Mouse (Mus musculus) ES-E14 (cell line): ENCODE measurements around the gene Adora1. TPM values are rescaled to one million over a fixed set of nuclear protein-coding genes. Genes with fewer than 3 reads are reported as not detected.

Experiments
- DNase-seq: peaks from one replicate; pipeline ENCODE4 v3.0.0-alpha.2; 2013; ENCODE audit warnings: low read depth, low spot score
- H3K27ac ChIP-seq: 2 replicates; pipeline ENCODE4 v1.5.1; 2012; ENCODE audit warnings: low read depth, mild to moderate bottlenecking, low read length, moderate library complexity, mixed read lengths; ENCODE audit not compliant: poor library complexity, insufficient read depth, severe bottlenecking
- H3K36me3 ChIP-seq: 2 replicates; pipeline ENCODE4 v1.6.1; 2012; ENCODE audit warnings: mild to moderate bottlenecking, low read length, moderate library complexity, mixed read lengths; ENCODE audit not compliant: control insufficient read depth, poor library complexity, insufficient read depth, severe bottlenecking
- H3K4me1 ChIP-seq, 2 experiments: fragments of 150-350 bp in 1 of 2; sonication (generic) in 1 of 2; 2 replicates each; pipeline ENCODE4 v1.6.1; 2012; ENCODE audit warnings: low read length in 2 of 2, mild to moderate bottlenecking in 1 of 2, mixed read lengths in 1 of 2; ENCODE audit not compliant: control insufficient read depth in 2 of 2, insufficient read depth in 2 of 2, poor library complexity in 1 of 2
- H3K4me3 ChIP-seq, 2 experiments: fragments of 150-350 bp in 1 of 2; sonication (generic) in 1 of 2; 2 replicates each; pipeline ENCODE4 v1.5.1; 2012; ENCODE audit warnings: low read length in 2 of 2, low read depth in 1 of 2, mild to moderate bottlenecking in 1 of 2, mixed read lengths in 1 of 2; ENCODE audit not compliant: insufficient read depth in 1 of 2, poor library complexity in 1 of 2, severe bottlenecking in 1 of 2
- H3K9ac ChIP-seq: 2 replicates; pipeline ENCODE4 v1.6.1; 2012; ENCODE audit warnings: low read depth, mild to moderate bottlenecking, low read length, mixed read lengths; ENCODE audit not compliant: poor library complexity, insufficient read depth, severe bottlenecking
- H3K9me3 ChIP-seq: fragments of 150-350 bp; sonication (generic); 2 replicates; pipeline ENCODE4 v1.6.1; 2012; ENCODE audit warnings: low read depth, mild to moderate bottlenecking, low read length; ENCODE audit not compliant: control insufficient read depth, insufficient read depth
- CHD2 ChIP-seq: IDR thresholded peaks from 2 replicates; pipeline ENCODE4 v1.6.1; 2014; ENCODE audit warnings: mild to moderate bottlenecking, low read depth, low read length, inconsistent platforms
- HCFC1 ChIP-seq: IDR thresholded peaks from 2 replicates; pipeline ENCODE4 v1.6.1; 2012; ENCODE audit warnings: low read length, inconsistent platforms, borderline replicate concordance; ENCODE audit not compliant: insufficient read depth
- MAFK ChIP-seq: IDR thresholded peaks from 2 replicates; pipeline ENCODE4 v1.6.1; 2014; ENCODE audit warnings: mild to moderate bottlenecking, low read depth, low read length, inconsistent platforms; ENCODE audit not compliant: insufficient read depth
- ZC3H11A ChIP-seq: IDR thresholded peaks from 2 replicates; pipeline ENCODE4 v1.6.1; 2012; ENCODE audit warnings: low read depth, mild to moderate bottlenecking, inconsistent platforms, low read length, borderline replicate concordance
- ZNF384 ChIP-seq: IDR thresholded peaks from 2 replicates; pipeline ENCODE4 v1.6.1; 2012; ENCODE audit warnings: low read depth, low read length, inconsistent platforms
- in situ Hi-C, 2 experiments: fragments of 600-800 bp; cut with MboI; formaldehyde crosslinking; loops; one replicate each; pipeline ENCODE4 v1.15.1; 2025; ENCODE audit warnings: low sequenced_read_pairs in 2 of 2, inconsistent platforms in 1 of 2; ENCODE audit not compliant: unreplicated experiment in 2 of 2
- total RNA-seq: library from RNA; depleted of rRNA; stranded (reverse); fragments of 300-350 nt; gene quantifications from 2 replicates; pipeline ENCODE4 v1.2.3, GENCODE M21; 2012

The Adora1 gene
- total RNA-seq, 1 experiment: 0.58 TPM

DNA sequence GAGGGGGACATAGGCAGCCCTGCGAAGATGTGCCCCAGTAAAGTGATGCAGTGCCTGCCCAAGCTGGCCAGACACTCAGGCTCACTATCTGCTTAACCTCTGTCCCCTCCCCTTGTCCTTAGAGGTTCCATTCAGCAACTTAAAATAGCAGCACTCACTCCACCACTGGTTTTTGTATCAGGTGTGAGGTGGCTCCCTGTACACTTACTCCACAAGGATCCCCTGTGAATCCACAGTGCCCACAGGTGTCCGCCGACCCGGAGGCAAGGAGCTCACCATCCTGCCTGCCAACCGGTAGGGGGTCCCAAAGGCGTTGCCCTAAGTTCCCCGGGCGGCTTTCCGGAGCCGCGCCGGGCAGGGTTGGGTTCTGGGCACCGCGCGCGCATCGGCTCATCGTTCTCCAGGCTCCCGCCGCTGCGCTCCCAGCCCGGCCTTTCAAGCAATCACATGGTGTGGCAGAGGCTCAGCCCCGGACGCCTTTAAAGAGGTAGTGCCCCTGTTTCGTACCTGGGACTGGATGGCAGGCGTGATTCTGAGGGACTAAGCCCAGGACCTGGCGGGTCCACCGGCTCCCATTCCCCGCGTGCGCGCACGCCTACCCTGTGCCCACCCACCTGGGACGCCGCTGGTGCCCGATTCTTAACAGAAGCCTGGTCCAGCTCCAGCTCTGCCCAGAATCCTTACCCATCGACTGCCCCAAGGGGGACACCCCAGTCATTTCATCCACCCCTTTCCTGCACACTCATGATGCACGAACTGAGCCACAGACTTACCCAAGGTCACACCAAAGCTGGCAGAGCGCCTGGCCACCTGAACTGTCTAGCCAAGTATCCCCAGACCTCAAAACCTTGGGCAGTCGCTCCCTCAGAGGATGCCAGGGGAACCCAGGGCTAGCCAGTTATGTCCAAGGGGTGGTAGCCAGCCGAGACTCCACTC lies 508 bp downstream of the Adora1 start:
- Histone ChIP-seq H3K4me1 (peaks cover 0 to 3% of the 10 kb centered on the region in 2 experiments; a peak in 1 of 4 replicates), H3K27ac (no peak overlapping the region), H3K36me3 (no peaks in the 10 kb centered on the region), H3K4me3 (peak overlapping the region; percentile 53 to 60), H3K9me3 (no peaks in the 10 kb centered on the region), H3K9ac (peak overlapping the region; percentile 36; the same call in 1 of the 2 replicates)
- TF ChIP-seq HCFC1 (no peak), ZNF384 (no peak), ZC3H11A (no peak), CHD2 (no peak), MAFK (no peak)
- DNase-seq: no peak
- in situ Hi-C loops: no loop called here

- H3K27ac ChIP-seq: no peak overlapping the region
- in situ Hi-C loops: no loop called here
- DNase-seq: no peak
- no peak overlapping the region for H3K4me3 ChIP-seq
- H3K36me3 ChIP-seq: no peaks in the 10 kb centered on the region
- no peak overlapping the region for H3K9ac ChIP-seq
- TF ChIP-seq ZC3H11A (no peak), ZNF384 (no peak), CHD2 (no peak), MAFK (no peak), HCFC1 (no peak)
- no peaks in the 10 kb centered on the region for H3K9me3 ChIP-seq
- peaks cover 0 to 3% of the 10 kb centered on the region in 2 experiments; a peak in 1 of 4 replicates for H3K4me1 ChIP-seq
Observed at GRCm38 (mm10) chr1:134233681-134234454, 1.4 kb downstream of the Adora1 start.

GRCm38 (mm10) chr1:134232778-134233531 lies 2.3 kb downstream of the Adora1 start:
- peaks cover 0 to 3% of the 10 kb centered on the region in 2 experiments; a peak in 1 of 4 replicates for H3K4me1 ChIP-seq
- TF ChIP-seq HCFC1 (no peak), ZNF384 (no peak), CHD2 (no peak), ZC3H11A (no peak), MAFK (no peak)
- no peak overlapping the region for H3K4me3 ChIP-seq
- in situ Hi-C loops: no loop called here
- H3K27ac ChIP-seq: no peak overlapping the region
- H3K9ac ChIP-seq: no peak overlapping the region
- DNase-seq: no peak
- no peaks in the 10 kb centered on the region for H3K9me3 ChIP-seq
- H3K36me3 ChIP-seq: no peaks in the 10 kb centered on the region

- peaks cover 0 to 3% of the 10 kb centered on the region in 2 experiments; a peak in 1 of 4 replicates for H3K4me1 ChIP-seq
- no peak overlapping the region for H3K27ac ChIP-seq
- no peak overlapping the region for H3K9ac ChIP-seq
- H3K36me3 ChIP-seq: no peaks in the 10 kb centered on the region
- H3K9me3 ChIP-seq: no peaks in the 10 kb centered on the region
- TF ChIP-seq MAFK (no peak), ZC3H11A (no peak), ZNF384 (no peak), HCFC1 (no peak), CHD2 (no peak)
- in situ Hi-C loops: no loop called here
- DNase-seq: no peak
- no peak overlapping the region for H3K4me3 ChIP-seq
Observed at GRCm38 (mm10) chr1:134232326-134232725, 2.9 kb downstream of the Adora1 start.
